Mouse (Mus musculus) frontal cortex, postnatal 36 days (tissue): ENCODE data around the gene Zfp319.

Experiments
- DNase-seq, 2 experiments: peaks; one replicate each; pipeline ENCODE4 v3.0.0; 2022; ENCODE audit warnings: low spot score in 2 of 2

Gene Zfp319

GRCm38 (mm10) chr8:95310342-95310970 is 21.3 kb downstream of the Zfp319 start, which contains the start of gene Tepp:
Gene Tepp, plus strand, starts transcription at chr8:95310566.
- no peak for DNase-seq

- no peak for DNase-seq
Observed at GRCm38 (mm10) chr8:95306431-95306830, 25.3 kb downstream of the Zfp319 start, which contains the start of gene Cngb1. Gene Cngb1, minus strand, starts transcription at chr8:95306585.

- DNase-seq, result no peak
Observed at GRCm38 (mm10) chr8:95305526-95305925, 26.2 kb downstream of the Zfp319 start.

DNA sequence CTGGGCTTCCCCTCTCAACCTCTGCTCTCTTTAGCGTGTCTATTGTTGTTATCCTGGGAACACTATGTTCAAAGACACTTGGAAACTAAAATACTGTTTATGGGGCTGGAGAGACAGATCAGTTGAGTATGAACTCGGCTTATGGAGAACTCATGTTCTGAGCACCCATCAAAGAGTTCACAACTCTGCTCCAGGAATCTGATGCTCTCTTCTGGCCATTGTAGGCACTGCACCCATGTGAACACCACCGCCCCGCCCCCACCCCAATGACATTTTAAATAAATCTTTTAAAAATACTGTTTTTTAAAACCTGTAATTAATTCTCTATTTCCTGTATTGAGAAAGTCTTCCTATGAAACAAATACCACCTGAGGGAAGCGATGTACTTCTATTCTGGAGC is 29.3 kb downstream of the Zfp319 start:
- no peak for DNase-seq

- DNase-seq, result no peak
Observed at GRCm38 (mm10) chr8:95293891-95294290, 37.9 kb downstream of the Zfp319 start.

GRCm38 (mm10) chr8:95293172-95293571 is 38.6 kb downstream of the Zfp319 start:
- no peak for DNase-seq

DNA sequence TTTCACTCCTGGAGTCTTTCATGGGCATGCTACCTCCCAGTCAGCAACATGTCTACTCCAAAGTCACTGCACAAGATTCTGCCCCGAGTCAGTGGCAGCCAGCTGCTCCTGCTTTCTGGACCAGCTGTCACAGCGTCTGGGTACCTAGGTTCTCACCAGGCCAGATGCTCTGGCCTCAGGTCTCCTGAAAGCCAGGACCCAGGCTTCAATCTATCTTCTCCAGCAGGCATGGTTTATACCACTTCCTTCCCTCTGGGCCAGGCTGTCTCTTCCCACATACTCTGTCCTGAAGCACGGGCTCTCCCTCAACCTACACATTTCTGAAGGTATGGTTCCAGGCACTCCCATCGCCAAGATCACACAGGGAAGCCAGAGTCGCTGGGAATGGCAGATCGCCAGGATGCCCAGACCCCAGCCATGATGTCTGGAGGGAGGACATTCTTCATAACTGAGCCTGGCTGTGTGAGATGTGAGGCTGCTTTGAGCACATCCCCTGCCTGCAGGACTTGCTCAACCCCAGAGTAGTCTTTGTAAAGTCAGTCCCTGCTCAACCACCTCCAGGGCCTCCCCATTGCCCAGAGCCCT is 42.6 kb downstream of the Zfp319 start:
- DNase-seq, result no peak

GRCm38 (mm10) chr8:95281493-95281892 is 50.3 kb downstream of the Zfp319 start:
- peak in 1 of 2 experiments; percentile 13 for DNase-seq
